Mouse (Mus musculus) erythroblast, embryonic 14.5 days (primary cell): Measurements from ENCODE around the gene Cryz. TPM values are rescaled to one million over a fixed set of nuclear protein-coding genes. Genes with fewer than 3 reads are reported as not detected.
"Not testable (repeated sequence)": the region's sequence is repeated elsewhere in the genome, so short reads cannot be mapped to it uniquely, and the experiment has no call there.

Source experiments
- H3K27me3 ChIP-seq: 2 replicates; pipeline ENCODE4 v1.6.1; 2012; ENCODE audit warnings: inconsistent platforms; ENCODE audit not compliant: control insufficient read depth
- H3K36me3 ChIP-seq: 2 replicates; pipeline ENCODE4 v1.6.1; 2012; ENCODE audit warnings: mild to moderate bottlenecking, inconsistent platforms; ENCODE audit not compliant: control insufficient read depth
- H3K4me1 ChIP-seq: 2 replicates; pipeline ENCODE4 v1.6.1; 2012; ENCODE audit warnings: inconsistent platforms; ENCODE audit not compliant: control insufficient read depth
- H3K4me3 ChIP-seq: replicated peaks from 2 replicates; pipeline ENCODE3; 2012; ENCODE audit warnings: moderate library complexity, mild to moderate bottlenecking, inconsistent platforms
- H3K9me3 ChIP-seq: 2 replicates; pipeline ENCODE4 v1.6.1; 2012; ENCODE audit warnings: low read length, inconsistent platforms, mixed read lengths; ENCODE audit not compliant: control insufficient read depth
- GATA1 ChIP-seq: IDR thresholded peaks from 2 replicates; pipeline ENCODE4 v1.6.1; 2012; ENCODE audit warnings: low read length, inconsistent platforms, mixed read lengths
- TAL1 ChIP-seq: IDR thresholded peaks from 3 replicates; pipeline ENCODE4 v1.6.1; 2012; ENCODE audit warnings: low read length, inconsistent platforms, mixed read lengths
- polyA plus RNA-seq: library from polyadenylated mRNA; stranded (reverse); fragments of >175 nt; gene quantifications from 2 replicates; pipeline ENCODE4 v1.2.3, GENCODE M21; 2012

Gene Cryz
- polyA plus RNA-seq, 1 experiment, result 0.22 TPM

DNA sequence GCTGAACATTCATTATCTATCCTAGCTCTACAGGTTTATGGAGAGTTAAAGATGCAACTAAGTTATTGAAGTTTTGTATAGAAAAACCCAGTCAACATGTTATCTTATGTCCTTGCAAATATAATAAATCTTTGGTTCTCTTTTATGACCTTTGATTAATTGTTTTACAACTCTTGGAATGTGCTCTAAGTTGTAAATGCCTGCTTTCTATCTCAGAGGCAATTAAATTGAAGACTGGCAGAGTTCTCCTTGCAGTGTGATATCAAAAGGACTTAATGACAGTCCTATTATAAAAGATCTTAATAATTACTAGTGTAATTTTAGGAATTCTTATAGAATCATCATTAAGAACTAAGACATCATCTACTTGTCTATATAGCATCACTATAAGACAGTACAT lies 5.6 kb downstream of the Cryz start:
- TF ChIP-seq TAL1 (no peak), GATA1 (no peak)
- no peaks in the 10 kb centered on the region for H3K9me3 ChIP-seq
- no peaks in the 10 kb centered on the region for H3K27me3 ChIP-seq
- peaks cover 7% of the 10 kb centered on the region for H3K4me1 ChIP-seq
- no peak overlapping the region for H3K4me3 ChIP-seq
- H3K36me3 ChIP-seq, result peaks cover 13% of the 10 kb centered on the region

- no peak for TF ChIP-seq TAL1
- TF ChIP-seq GATA1, result no peak
- no peaks in the 10 kb centered on the region for H3K4me1 ChIP-seq
- peaks cover 2% of the 10 kb centered on the region; the same call in 1 of the 2 replicates for H3K9me3 ChIP-seq
- H3K4me3 ChIP-seq, result no peak overlapping the region
- no peaks in the 10 kb centered on the region for H3K27me3 ChIP-seq
- H3K36me3 ChIP-seq, result peaks cover 21% of the 10 kb centered on the region
These were observed 8.4 kb downstream of the Cryz start for GRCm38 (mm10) chr3:154604871-154605270.

GRCm38 (mm10) chr3:154607896-154608295 lies 11.4 kb downstream of the Cryz start:
- peaks cover 2% of the 10 kb centered on the region; the same call in 1 of the 2 replicates for H3K9me3 ChIP-seq

DNA sequence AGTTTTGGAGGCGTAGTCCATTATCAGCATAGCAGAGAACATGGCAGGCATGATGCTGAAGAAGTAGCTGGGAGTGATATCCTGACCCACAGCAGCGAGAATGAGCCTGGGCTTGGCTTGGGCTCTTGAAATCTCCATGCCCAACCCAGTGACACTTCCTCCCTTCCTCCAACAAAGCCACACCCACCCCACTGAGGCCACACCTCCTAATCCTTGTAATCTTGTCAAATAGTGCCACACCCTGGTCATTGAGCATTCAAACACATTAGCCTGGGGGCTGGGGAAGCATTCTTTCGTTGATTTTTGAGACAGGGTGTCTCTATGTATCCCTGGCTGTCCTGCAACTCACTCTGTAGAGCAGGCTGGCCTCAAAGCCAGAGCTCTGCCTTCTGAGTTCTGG lies 15.4 kb downstream of the Cryz start:
- Histone ChIP-seq H3K4me1 (no peaks in the 10 kb centered on the region), H3K36me3 (peaks cover 36% of the 10 kb centered on the region), H3K4me3 (no peak overlapping the region), H3K27me3 (no peaks in the 10 kb centered on the region), H3K9me3 (peaks cover 2% of the 10 kb centered on the region; the same call in 1 of the 2 replicates)
- TF ChIP-seq GATA1 (no peak), TAL1 (no peak)

More at GRCm38 (mm10) chr3:154607896-154608295, 11.4 kb downstream of the Cryz start:
- TF ChIP-seq GATA1, result no peak
- TF ChIP-seq TAL1, result no peak
- Histone ChIP-seq H3K4me3 (no peak overlapping the region), H3K36me3 (peaks cover 32% of the 10 kb centered on the region), H3K4me1 (no peaks in the 10 kb centered on the region), H3K27me3 (no peaks in the 10 kb centered on the region)

- peaks cover 38% of the 10 kb centered on the region for H3K36me3 ChIP-seq
These were observed 18.3 kb downstream of the Cryz start for GRCm38 (mm10) chr3:154614771-154615170.

DNA sequence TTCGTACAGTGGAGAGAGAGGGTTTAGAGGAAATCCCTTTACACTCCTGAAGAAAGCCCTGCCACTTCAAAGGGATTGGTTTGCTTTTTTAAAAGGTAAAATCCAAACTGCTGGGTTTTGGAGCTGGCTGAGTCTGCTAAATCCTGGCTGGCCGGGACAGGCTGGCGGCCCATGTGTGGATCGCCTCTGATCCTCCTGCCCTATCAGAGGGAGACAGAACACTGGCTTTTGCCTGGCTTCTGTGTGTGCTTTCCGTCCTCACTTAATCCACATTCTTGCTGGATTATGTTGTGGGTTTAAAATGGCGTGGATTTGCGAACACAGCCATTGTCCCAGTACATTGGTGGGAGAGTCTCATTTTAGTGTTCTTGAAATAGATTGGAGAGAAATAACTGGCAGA lies 18.8 kb downstream of the Cryz start:
- Histone ChIP-seq H3K27me3 (no peaks in the 10 kb centered on the region), H3K36me3 (peaks cover 39% of the 10 kb centered on the region), H3K4me1 (no peaks in the 10 kb centered on the region), H3K9me3 (no peaks in the 10 kb centered on the region), H3K4me3 (no peak overlapping the region)
- TF ChIP-seq TAL1, result no peak

More at GRCm38 (mm10) chr3:154614771-154615170, 18.3 kb downstream of the Cryz start:
- TF ChIP-seq GATA1 (no peak), TAL1 (no peak)
- no peaks in the 10 kb centered on the region for H3K9me3 ChIP-seq
- no peaks in the 10 kb centered on the region for H3K27me3 ChIP-seq
- H3K4me1 ChIP-seq, result no peaks in the 10 kb centered on the region
- H3K4me3 ChIP-seq, result no peak overlapping the region

DNA sequence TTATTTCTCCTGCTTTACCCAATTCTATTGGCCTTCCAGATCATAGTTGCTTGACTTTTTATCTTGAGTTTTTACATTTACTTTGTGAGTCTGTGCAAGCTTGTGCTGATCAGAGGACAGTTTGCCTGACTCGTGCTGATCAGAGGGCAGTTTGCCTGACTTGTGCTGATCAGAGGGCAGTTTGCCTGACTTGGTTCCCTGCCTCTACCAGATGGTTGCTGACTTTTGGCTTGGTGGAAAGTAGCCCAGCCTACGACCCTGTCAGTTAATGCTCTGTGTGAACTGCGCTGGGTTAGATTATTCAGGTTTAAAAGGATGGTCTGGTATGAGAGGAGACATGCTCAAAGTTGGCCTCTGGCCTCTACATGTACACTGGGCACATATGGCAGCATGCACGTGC lies 19.6 kb downstream of the Cryz start:
- TF ChIP-seq TAL1 (no peak), GATA1 (no peak)
- no peak overlapping the region for H3K4me3 ChIP-seq
- no peaks in the 10 kb centered on the region for H3K9me3 ChIP-seq
- H3K27me3 ChIP-seq, result no peaks in the 10 kb centered on the region
- peaks cover 39% of the 10 kb centered on the region for H3K36me3 ChIP-seq
- H3K4me1 ChIP-seq, result no peaks in the 10 kb centered on the region

- peaks cover 8% of the 10 kb centered on the region for H3K4me1 ChIP-seq
- peaks cover 5% of the 10 kb centered on the region for H3K9me3 ChIP-seq
- TF ChIP-seq GATA1 (no peak), TAL1 (no peak)
- no peak overlapping the region for H3K4me3 ChIP-seq
- H3K36me3 ChIP-seq, result peaks cover 2% of the 10 kb centered on the region; the same call in 1 of the 2 replicates
- no peaks in the 10 kb centered on the region for H3K27me3 ChIP-seq
These were observed 31.8 kb downstream of the Cryz start for GRCm38 (mm10) chr3:154628284-154628683.

DNA sequence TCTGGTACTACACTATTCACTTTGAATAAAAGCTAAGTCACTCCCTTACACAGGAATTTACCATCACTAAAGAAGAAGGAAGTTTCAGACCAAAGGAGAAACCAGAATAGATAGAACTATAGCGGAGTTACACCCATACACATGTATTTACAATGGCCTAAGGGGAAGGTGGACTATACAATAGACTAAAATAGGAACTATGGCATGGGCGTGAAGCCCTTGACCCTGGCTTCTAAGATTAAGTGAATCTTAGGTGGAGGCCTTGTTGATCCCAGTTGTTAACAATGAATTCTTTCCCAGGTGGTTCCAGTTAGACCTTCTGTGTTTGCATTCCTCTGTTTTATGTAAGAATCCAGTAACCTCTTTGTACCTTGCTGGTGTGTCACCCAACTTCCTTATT lies 34.8 kb downstream of the Cryz start:
- H3K4me3 ChIP-seq, H3K27me3 ChIP-seq, H3K4me1 ChIP-seq, H3K9me3 ChIP-seq, H3K36me3 ChIP-seq: not testable (repeated sequence)

- TF ChIP-seq TAL1 (no peak), GATA1 (no peak)
- Histone ChIP-seq H3K4me1 (peaks cover 6% of the 10 kb centered on the region), H3K36me3 (no peaks in the 10 kb centered on the region), H3K4me3 (no peak overlapping the region), H3K27me3 (no peaks in the 10 kb centered on the region), H3K9me3 (peaks cover 4% of the 10 kb centered on the region)
These were observed 36.6 kb downstream of the Cryz start for GRCm38 (mm10) chr3:154633091-154633490.
